Mouse (Mus musculus) heart, adult 2 months (tissue): ENCODE data around the gene Fam71e1.

Source experiments
- CTCF ChIP-seq: fragments of 200-600 bp; IDR thresholded peaks from 2 replicates; pipeline ENCODE4 v1.8.1; 2022; ENCODE audit warnings: antibody characterized with exemption, mild to moderate bottlenecking, moderate library complexity
- POLR2A ChIP-seq: fragments of 200-500 bp; IDR thresholded peaks from 2 replicates; pipeline ENCODE4 v1.6.1; 2011; ENCODE audit warnings: mild to moderate bottlenecking, low read depth, low read length, control low read depth; ENCODE audit not compliant: insufficient read depth

GRCm38 (mm10) chr7:44463056-44463425 lies 33.3 kb upstream of the Fam71e1 start:
- TF ChIP-seq CTCF (no peak), POLR2A (no peak)
